Mouse (Mus musculus) retina, postnatal 7 days (tissue): ENCODE results near the gene Cbx3.
"Not testable (repeated sequence)": the region's sequence is repeated elsewhere in the genome, so short reads cannot be mapped to it uniquely, and the experiment has no call there.

Experiments used
- DNase-seq: peaks from one replicate; pipeline ENCODE4 v3.0.0-alpha.2; 2012; ENCODE audit warnings: low read depth, low spot score

Cbx3 gene

DNA sequence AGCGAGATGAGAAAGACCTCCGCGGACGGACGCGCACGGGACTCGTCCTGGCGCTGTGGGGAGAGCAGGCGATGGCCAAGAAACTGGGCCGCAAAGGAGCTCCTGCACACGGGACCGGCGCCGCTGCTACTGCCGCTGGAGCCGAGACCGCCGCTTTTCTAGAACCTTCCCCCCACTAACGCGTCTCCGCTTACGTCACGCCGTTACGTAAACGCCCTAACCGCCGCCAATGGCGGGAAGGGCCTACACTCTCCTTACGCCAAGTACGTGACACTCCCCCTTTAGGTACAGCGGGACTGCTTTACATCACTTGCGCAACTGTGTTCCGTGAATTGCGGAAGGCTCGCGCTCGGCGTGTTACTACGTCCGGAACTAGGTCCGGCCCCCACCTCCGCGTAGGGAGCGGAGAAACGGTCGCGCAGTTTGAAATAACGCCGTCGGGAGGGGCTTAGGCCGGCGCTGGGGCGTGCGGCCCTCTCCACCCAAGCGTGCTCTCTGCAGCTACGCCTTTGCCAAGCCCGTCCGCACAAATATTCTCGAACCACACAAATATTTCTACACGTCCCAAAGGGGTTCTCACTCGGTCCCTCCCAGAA is 347 bp upstream of the Cbx3 start, which contains the start of gene Hnrnpa2b1:
TSS of gene Hnrnpa2b1 (minus strand) at position 180 of the 596 bp plus-strand sequence.
- DNase-seq, result peak; percentile 100

DNA sequence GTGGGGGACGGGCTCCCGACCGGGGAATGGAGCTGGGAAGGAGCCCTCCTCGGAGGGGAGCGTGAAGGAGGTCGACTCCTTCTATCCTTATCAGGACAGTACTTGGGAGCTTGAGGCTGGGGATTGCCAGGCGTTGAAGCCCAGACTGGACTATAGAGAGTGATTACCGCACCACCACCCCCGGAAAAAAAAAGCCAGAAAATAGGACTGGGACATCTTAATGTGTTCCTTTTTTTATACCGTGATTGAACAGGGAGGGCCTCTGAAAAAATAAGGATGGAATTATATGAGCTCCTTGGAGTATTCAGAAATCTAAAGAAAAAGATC is 982 bp downstream of the Cbx3 start:
- no peak for DNase-seq

DNA sequence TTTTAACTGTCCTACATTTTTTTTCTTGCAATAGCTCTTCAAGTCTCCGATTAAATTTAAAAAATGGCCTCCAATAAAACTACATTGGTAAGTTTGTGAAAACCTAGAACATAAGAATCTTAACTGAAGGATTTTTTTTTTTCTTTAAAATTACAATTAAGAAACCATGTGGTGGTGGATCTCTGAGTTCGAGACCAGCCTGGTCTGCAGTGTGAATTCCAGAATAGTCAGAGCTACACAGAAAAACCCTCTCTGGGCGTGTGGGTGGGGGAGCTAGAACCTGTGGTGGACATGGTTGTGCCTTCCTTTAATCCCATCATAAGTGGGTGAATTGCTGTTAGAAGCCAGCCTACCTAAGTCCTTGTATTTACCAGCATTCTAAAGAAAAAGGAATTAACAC is 1.6 kb downstream of the Cbx3 start:
- DNase-seq, result no peak

DNA sequence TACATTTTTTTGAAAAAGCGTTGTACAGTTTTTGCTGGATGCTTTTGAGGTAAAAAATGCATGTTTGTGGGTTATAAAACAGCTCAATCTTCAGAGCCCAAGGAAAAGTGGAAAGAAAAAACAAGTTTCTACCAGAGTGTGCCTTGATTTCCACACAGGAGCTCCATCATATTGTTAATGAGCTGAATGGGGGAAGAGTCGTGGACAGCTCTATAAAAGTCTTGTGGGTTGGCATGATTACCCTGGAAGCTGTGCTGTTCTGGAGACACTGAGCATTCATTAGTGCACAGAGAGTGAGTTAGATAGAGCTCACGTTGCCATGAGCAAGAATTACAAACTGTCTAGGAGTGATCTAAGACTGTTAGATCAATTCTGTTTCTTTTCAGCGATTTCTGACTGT is 2.1 kb downstream of the Cbx3 start:
- DNase-seq, result no peak

DNA sequence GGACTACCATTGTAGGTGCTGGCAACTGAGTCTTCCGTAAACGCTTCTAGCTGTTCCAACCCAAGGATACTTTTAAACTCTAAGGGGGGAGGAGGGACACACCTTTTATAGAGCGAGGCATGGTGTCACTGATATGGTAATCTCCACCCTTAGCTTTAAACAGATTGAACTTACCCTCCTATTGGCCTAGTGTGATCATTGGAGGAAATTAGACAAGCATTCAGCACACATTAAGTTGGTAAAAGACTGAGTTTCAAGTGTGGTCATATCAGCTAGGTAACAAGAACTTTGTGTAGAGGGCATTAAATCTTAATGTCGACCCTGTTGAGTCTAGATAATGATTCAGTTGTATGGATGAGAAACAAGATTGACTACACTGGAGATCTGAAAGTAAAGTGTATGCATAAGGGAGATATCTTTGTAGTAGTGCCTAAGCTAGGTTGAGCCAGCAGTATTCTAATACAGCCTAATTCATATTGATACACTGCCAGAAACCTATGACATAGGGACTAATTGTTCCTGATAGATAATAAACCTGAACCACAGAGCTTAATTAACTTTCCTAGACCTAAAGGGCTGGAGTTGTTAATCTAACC is 9.1 kb downstream of the Cbx3 start:
- DNase-seq, result no peak

DNA sequence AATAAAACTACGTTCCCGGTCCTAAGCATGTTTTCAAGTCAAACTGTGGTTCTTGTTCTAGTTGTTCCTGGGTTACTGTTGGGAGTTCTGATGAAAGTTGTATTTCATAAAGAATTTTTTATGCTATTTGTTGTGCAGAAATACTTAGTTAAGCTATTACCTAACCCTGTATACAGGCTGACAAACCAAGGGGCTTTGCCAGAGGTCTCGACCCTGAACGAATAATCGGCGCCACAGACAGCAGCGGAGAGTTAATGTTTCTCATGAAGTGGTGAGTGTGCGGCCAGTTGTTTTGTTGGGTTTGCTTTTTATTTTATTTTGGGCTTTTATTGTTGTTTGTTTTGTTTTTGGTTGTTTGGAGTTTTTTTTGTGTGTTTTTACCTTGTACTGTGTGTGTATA is 11.4 kb downstream of the Cbx3 start:
- no peak for DNase-seq

DNA sequence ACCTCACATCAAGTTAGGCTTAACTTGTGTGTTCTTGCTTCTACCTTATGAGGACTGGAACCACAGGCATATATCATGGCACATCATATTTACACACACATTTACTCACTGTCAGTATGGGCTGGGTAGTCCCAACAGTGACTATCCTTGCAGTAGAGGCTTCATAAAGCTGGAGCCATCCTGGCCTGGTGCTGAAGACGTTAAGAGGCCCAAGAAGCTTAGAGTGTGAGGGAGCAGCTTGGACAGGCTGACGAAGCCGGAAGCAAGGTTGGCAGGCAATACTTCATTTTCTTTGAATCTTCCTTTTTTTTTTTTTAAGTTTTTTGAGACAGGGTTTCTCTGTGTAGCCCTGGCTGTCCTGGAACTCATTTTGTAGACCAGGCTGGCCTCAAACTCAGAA is 13.7 kb downstream of the Cbx3 start:
- DNase-seq, result no peak

DNA sequence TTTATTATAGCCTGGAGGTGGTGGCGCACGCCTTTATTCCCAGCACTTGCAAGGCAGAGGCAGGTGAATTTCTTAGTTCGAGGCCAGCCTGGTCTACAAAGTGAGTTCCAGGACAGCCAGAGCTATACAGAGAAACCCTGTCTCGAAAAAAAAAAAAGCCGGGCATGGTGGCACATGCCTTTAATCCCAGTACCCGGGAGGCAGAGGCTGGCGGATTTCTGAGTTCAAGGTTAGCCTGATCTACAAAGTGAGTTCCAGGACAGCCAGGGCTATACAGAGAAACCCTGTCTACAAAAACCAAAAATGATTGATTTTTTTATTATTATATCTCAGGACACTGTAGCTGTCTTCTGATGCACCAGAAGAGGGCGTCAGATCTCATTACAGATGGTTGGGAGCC is 14.4 kb downstream of the Cbx3 start:
- not testable (repeated sequence) for DNase-seq

DNA sequence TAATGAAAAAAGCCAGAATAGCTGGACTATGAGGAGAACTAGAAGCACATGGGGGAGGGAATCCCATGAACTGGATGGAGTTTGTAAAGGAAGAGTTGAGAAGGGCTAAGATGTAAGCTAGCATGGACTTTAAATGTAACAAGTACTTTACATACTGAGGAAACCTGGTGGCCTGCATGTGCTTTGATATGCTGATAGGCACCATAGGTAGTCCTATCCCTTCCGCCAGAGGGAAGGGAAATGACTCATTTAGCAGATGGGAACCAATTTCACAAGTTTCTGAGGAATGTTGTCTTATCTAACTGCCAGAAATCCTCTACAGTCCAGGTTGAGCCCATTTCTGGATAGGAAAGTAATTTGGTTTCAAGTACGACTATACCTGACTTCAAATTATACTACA is 15.5 kb downstream of the Cbx3 start:
- DNase-seq, result no peak

DNA sequence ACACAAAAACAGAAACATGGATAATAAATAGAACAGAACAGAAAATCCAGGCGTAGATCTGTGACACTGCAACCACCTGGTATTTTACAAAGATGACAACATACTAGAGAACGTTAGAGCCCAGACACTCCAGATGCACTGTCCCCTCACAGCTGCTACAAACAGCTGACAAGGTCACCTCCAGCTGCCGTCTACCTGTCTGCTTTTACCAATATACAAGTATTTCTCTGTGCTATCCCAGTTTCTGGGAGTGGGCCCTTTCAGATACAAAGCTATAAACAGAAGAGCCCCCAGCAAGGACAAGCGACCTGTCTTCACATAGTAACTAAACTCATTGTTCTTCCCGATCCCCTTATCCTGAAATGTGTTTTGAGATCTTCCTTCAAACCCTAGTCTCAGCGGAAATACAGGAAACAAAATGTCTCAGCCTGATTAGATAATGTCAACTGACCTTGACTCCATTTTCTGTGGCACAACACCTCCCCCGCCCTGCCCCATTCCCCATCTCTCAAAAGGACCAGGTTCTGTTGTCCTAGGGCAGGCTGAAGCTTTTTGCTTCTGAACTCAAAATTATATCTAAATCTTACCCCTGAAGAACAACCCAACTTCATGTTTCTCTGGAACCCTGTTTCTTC is 16.0 kb downstream of the Cbx3 start:
- no peak for DNase-seq

DNA sequence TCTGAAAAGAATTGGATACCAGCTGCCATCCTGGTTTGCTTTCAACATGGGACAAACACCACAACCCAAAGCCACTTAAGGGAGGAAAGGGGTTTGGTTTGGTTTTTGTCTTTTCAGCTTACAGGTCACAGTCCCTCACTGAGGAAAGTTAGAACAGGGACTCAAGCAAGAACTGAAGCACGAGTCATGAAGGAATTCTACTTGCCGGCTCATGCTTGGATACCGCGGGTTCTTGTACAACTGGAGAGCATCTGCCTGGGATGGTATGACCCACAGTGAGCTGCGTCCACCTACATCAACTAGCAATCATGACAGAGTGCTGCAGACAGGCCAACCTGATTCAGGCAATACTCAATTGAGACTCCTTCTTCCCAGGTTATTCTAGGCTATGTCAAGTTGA is 16.6 kb downstream of the Cbx3 start:
- no peak for DNase-seq

DNA sequence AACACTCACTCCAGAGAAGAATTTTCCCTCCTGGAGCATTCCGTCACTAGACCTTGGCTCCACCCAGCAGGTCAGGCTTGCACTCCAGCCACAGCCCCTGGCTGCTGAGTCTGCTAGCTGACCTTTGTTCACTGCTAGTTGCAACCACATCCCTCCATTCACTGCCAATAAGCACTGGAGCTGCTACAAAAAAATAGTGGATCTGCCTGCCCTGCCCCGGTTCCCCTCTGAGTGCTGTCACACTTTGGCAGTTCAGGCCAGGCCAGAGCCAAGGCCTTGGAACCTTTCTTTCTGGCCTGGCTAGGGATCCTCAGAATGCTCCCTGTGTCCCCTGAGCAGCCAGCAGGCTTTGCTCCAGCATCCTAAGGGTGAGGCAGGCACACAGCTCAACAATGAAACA is 19.6 kb downstream of the Cbx3 start:
- no peak for DNase-seq

DNA sequence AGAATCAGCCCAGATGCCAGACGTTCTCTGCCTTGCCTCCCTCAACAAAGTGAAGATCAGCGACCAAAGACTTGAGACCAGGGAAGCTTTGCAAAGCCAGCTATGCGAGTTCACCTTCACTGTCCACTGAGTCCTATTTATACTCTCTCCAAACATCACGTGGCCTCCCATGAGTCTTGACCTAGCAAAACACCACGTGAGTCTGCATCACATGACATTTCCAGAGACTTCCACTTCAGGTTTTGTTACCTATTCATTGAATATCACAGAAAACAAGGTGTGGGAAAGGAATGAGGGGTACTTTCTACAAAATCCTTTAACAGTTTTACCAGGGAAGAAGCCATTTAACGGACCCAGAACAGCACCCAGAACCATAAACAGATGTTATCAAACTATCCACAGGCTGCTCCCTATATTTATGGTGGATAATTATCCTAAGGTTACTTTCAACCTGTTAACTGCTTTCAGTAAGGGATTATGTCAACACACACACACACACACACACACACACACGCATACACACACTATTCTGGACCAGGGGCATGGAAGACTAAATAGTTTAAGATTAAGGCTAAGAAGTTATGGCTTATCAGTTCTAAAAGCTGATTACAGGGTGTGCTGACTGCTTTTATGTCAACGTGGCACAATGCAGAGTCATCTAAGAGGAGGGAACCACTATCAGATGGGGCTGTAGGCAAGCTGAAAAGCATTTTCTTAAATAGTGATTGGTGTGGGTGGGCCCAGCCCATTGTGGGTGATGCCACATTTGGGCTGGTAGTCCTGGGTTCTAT is 27.4 kb downstream of the Cbx3 start:
- no peak for DNase-seq

DNA sequence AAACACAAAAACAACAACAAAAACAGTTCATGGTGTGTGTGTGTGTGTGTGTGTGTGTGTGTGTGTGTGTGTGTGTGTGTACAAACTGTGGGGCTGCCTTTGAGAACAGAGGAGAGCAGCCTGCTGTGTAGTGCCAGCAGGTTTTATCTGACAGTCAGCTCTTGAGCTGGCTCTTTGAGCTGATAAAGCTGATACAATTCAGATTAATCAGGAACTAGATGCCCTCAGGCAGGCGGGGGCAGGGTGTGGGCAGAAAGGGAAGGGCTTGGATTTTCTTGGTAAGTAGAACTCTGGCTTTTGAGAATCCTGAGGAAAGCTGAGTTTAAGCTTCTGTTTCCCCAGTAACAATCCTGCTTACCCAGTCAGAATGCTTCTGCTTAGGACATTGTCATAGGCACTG is 35.5 kb downstream of the Cbx3 start:
- peak; percentile 38 for DNase-seq

DNA sequence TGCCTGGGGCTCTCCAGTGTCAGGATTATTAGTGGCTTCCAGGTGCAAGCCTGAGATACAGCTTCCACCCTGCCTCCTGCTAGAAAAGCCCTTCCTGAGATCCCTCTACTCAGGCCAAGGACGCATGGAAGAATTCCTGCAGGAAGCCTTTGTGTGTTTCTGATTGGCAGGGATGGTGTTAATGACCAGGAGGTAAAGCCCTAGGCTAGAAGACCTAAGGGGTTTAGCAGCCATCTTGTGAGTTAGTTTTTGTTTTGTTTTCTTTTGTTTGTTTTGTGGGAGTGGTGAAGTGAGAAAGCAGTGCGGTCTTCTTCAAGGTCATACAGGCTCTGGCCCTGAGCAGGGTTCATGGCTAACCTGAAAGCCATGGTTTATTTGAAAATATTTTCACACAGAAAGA is 37.4 kb downstream of the Cbx3 start:
- no peak for DNase-seq

DNA sequence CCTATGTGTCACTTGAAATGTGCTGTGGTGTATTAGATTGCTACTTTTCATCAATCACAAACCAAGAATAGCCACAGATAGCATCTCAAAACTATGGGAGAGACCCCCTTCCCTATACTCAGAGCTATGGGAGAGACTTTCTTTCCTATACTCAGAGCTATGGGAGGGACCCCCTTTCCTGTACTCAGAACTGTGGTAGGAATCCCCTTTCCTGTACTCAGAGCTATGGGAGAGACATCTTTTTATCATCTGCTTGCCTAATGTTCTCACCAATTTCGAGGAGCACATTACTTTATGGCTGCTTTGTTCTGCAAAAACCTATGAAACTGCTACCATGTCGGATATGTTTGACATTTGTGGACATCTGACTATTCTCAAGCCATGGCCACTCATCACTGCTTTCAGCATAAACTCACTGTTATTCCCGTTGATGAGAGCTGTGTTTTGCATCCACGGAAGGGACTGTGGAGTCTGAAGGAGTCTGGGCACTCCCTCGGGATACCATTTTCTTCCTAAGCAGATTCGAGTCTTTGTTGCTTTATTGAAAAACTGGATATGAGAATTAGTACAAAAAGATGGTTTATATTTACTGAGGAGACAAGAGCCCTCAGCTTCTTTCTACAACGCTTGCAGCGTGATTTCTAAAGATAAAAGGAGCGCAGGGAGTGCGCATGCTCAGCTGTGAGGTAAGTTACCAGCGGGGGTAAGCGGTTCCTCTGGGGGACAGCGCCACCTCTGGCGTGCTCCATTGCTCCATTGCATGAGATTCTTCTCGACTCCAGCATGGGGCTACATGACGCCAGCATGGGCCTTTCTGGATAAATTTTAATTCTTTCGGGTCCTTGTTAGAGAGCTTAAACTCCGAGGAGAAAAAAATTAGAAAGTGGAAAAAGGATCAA is 38.8 kb downstream of the Cbx3 start:
- DNase-seq, result peak; percentile 61

DNA sequence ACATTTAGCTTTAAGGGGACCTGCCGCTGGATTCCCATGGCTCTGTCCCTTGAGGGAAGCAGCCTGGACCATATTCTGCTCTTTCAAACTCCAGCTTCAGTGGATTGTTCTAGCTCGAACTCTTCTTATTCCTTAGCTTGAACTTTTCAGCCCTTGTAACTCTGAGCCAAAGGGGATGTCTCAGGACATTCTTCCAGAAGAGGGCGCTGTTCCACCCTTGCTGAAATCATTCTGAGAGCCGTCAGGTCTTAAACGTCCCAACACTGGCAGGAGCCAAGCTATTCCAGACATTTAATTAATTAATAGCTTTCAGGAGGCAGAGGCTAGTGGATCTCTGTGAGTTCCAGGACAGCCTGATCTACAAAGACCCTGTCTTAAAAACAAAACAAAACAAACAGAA is 39.9 kb downstream of the Cbx3 start:
- no peak for DNase-seq

DNA sequence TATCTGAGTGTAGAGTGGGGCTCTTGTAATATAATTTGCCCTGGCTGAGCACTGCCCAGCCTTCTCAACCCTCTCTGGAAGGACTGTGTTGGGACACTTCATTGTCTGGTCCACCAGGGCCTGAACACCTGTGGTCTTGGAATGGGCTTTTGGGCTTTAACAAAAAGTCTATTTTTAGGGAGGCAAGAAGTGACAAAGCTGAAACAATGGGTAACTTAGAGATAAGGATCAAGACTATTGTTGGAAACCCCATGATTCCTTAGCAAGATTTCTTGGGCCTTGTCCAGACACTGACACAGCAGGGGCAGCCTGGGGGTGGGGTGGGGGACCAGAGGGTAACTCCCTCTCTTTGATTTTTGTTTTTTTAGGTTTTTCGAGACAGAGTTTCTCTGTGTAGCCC is 40.8 kb downstream of the Cbx3 start:
- DNase-seq, result no peak

DNA sequence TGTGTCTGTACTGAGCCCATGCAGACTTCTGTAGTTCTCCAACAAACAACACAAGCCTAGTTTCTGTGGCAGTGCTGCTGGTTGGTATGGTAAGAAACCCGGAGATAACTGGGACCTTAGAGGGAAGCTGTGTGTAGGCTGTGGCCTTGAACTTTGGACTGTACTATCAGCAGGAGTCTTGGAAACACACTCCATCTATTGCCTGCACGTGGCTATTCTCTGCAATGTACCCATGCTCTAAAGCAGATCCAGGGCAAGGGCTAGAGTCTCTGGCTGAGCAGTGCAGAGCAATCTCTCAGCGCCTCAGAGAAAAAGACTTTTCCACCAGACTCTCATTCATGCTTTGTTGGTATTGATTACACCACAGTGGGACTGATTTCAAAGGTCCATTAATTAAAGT is 43.6 kb downstream of the Cbx3 start:
- no peak for DNase-seq

DNA sequence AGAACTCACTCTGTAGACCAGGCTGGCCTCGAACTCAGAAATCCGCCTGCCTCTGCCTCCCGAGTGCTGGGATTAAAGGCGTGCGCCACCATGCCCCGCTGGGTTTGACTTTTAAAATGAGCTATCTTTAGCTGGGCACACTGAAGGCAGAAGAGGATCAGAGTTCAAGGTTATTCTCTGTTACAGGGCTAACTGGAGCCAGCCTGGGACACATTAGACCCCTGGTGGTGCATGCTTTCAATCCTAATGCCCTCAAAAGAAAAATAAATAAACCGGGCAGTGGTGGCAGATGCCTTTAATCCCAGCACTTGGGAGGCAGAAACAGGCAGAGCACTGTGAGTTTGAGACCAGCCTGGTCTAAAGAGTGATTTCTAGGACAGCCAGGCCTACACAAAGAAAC is 44.7 kb downstream of the Cbx3 start:
- no peak for DNase-seq

DNA sequence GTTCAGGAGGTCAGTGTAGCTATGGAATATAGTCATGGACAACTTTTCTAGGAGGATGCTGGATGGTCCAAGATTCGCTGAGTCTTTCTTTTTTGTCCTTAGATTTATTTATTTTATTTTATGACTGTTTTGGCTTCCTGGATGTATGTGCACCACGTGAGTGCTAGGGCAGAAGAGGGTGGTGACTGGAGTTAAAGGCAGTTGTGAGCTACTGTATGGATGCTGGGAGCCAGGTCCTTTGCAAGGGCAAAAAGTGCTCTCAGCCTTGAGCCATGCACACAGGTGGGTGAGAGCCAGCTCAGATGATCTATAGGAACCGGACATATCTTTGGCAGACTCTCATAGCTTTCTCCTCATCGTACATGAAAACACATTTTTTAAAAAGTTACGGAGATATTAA is 53.1 kb downstream of the Cbx3 start:
- DNase-seq, result no peak

DNA sequence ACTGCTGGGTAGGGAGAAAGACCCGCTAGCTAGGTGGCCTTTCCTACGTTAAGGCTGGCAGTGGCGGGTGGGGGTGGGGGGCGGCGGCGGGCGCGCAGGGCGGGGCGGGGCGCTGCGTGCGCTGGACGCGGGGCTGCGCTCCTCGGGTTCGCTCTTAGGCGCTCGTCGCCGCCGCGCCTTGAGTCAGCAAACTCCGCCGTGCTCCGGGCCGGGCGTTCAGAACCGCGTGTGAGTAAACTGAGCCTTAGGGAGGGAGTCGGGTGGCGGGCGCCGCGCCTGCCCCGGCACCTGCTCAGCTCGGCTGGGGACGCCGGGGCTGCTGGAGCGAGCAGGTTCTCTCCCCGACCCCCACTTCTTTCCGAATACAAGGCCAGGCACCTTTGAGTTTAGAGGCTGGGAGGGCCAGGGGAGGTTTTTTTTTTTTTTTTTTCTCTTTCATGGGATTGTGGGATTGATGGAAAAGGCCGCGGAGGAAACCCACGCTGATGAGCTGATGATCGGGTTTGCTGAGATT is 53.7 kb downstream of the Cbx3 start, which contains the start of gene Snx10:
TSS of gene Snx10 (plus strand) at position 95 of the 514 bp plus-strand sequence.
- no peak for DNase-seq
